Mouse (Mus musculus): ENCODE measurements at regions not wholly inside any gene's neighbourhood (a gene's known extent, or its start where the extent isn't known, plus 50 kb on each side); places are given as distances from the start of the nearest gene placed in this dataset.

- H3K9me3 ChIP-seq (ENCODE audit: control insufficient read depth, low read length), result no peaks in the 10 kb centered on the region
- H3K4me3 ChIP-seq (replicated peaks), result no peak overlapping the region
- no peak for TF ChIP-seq TAL1 (IDR thresholded peaks at IDR 0.05; ENCODE audit: low read length)
- no peak for TF ChIP-seq GATA1 (IDR thresholded peaks at IDR 0.05; ENCODE audit: low read length)
- H3K4me1 ChIP-seq (ENCODE audit: control insufficient read depth), result no peaks in the 10 kb centered on the region
- no peaks in the 10 kb centered on the region for H3K36me3 ChIP-seq (ENCODE audit: control insufficient read depth)
- H3K27me3 ChIP-seq (ENCODE audit: control insufficient read depth), result no peaks in the 10 kb centered on the region
Observed at GRCm38 (mm10) chr5:49909483-49909882, 149.3 kb downstream of the Adgra3 start.

- no peaks in the 10 kb centered on the region for H3K36me3 ChIP-seq (ENCODE audit: control insufficient read depth)
- no peaks in the 10 kb centered on the region for H3K4me1 ChIP-seq (ENCODE audit: control insufficient read depth)
- no peaks in the 10 kb centered on the region for H3K9me3 ChIP-seq (ENCODE audit: control insufficient read depth, low read length)
- TF ChIP-seq GATA1 (IDR thresholded peaks at IDR 0.05; ENCODE audit: low read length), result no peak
- no peak for TF ChIP-seq TAL1 (IDR thresholded peaks at IDR 0.05; ENCODE audit: low read length)
- H3K27me3 ChIP-seq (ENCODE audit: control insufficient read depth), result no peaks in the 10 kb centered on the region
- no peak overlapping the region for H3K4me3 ChIP-seq (replicated peaks)
Observed at GRCm38 (mm10) chr5:49896106-49896505, 162.7 kb downstream of the Adgra3 start.

- Histone ChIP-seq H3K36me3 (ENCODE audit: control insufficient read depth) (no peaks in the 10 kb centered on the region), H3K4me1 (ENCODE audit: control insufficient read depth) (peaks cover 14% of the 10 kb centered on the region), H3K4me3 (replicated peaks) (no peak overlapping the region), H3K9me3 (ENCODE audit: control insufficient read depth, low read length) (no peaks in the 10 kb centered on the region), H3K27me3 (ENCODE audit: control insufficient read depth) (no peaks in the 10 kb centered on the region)
- TF ChIP-seq GATA1 (IDR thresholded peaks at IDR 0.05; ENCODE audit: low read length) (no peak), TAL1 (IDR thresholded peaks at IDR 0.05; ENCODE audit: low read length) (no peak)
Observed at GRCm38 (mm10) chr5:49880383-49880782, 178.4 kb downstream of the Adgra3 start.

- Histone ChIP-seq H3K9me3 (ENCODE audit: control insufficient read depth, low read length) (no peaks in the 10 kb centered on the region), H3K27me3 (ENCODE audit: control insufficient read depth) (no peaks in the 10 kb centered on the region), H3K36me3 (ENCODE audit: control insufficient read depth) (no peaks in the 10 kb centered on the region), H3K4me1 (ENCODE audit: control insufficient read depth) (peaks cover 17% of the 10 kb centered on the region), H3K4me3 (replicated peaks) (no peak overlapping the region)
- TF ChIP-seq GATA1 (IDR thresholded peaks at IDR 0.05; ENCODE audit: low read length) (no peak), TAL1 (IDR thresholded peaks at IDR 0.05; ENCODE audit: low read length) (peak; percentile 41; the same call in 2 of the 3 replicates)
Observed at GRCm38 (mm10) chr5:49876240-49876639, 182.6 kb downstream of the Adgra3 start.

GRCm38 (mm10) chr5:49857202-49857601, 201.6 kb downstream of the Adgra3 start:
- Histone ChIP-seq H3K4me3 (replicated peaks) (no peak overlapping the region), H3K9me3 (ENCODE audit: control insufficient read depth, low read length) (no peaks in the 10 kb centered on the region)
- TF ChIP-seq GATA1 (IDR thresholded peaks at IDR 0.05; ENCODE audit: low read length) (no peak), TAL1 (IDR thresholded peaks at IDR 0.05; ENCODE audit: low read length) (no peak)

GRCm38 (mm10) chr5:49856036-49856435, 202.8 kb downstream of the Adgra3 start:
- H3K9me3 ChIP-seq (ENCODE audit: control insufficient read depth, low read length), result no peaks in the 10 kb centered on the region
- H3K36me3 ChIP-seq (ENCODE audit: control insufficient read depth), result no peaks in the 10 kb centered on the region
- H3K27me3 ChIP-seq (ENCODE audit: control insufficient read depth), result no peaks in the 10 kb centered on the region
- TF ChIP-seq TAL1 (IDR thresholded peaks at IDR 0.05; ENCODE audit: low read length) (no peak), GATA1 (IDR thresholded peaks at IDR 0.05; ENCODE audit: low read length) (no peak)
- H3K4me1 ChIP-seq (ENCODE audit: control insufficient read depth), result no peaks in the 10 kb centered on the region
- H3K4me3 ChIP-seq (replicated peaks), result no peak overlapping the region

More at GRCm38 (mm10) chr5:49857202-49857601, 201.6 kb downstream of the Adgra3 start:
- no peaks in the 10 kb centered on the region for H3K27me3 ChIP-seq (ENCODE audit: control insufficient read depth)
- no peaks in the 10 kb centered on the region for H3K36me3 ChIP-seq (ENCODE audit: control insufficient read depth)
- H3K4me1 ChIP-seq (ENCODE audit: control insufficient read depth), result no peaks in the 10 kb centered on the region

- no peaks in the 10 kb centered on the region for H3K9me3 ChIP-seq (ENCODE audit: control insufficient read depth, low read length)
- no peaks in the 10 kb centered on the region for H3K4me1 ChIP-seq (ENCODE audit: control insufficient read depth)
- no peak overlapping the region for H3K4me3 ChIP-seq (replicated peaks)
- no peaks in the 10 kb centered on the region for H3K27me3 ChIP-seq (ENCODE audit: control insufficient read depth)
- H3K36me3 ChIP-seq (ENCODE audit: control insufficient read depth), result no peaks in the 10 kb centered on the region
- TF ChIP-seq GATA1 (IDR thresholded peaks at IDR 0.05; ENCODE audit: low read length) (no peak), TAL1 (IDR thresholded peaks at IDR 0.05; ENCODE audit: low read length) (no peak)
Observed at GRCm38 (mm10) chr5:49848680-49849079, 210.1 kb downstream of the Adgra3 start.

- no peaks in the 10 kb centered on the region for H3K9me3 ChIP-seq (ENCODE audit: control insufficient read depth, low read length)
- no peaks in the 10 kb centered on the region for H3K4me1 ChIP-seq (ENCODE audit: control insufficient read depth)
- no peaks in the 10 kb centered on the region for H3K27me3 ChIP-seq (ENCODE audit: control insufficient read depth)
- H3K36me3 ChIP-seq (ENCODE audit: control insufficient read depth), result no peaks in the 10 kb centered on the region
- H3K4me3 ChIP-seq (replicated peaks), result no peak overlapping the region
- TF ChIP-seq TAL1 (IDR thresholded peaks at IDR 0.05; ENCODE audit: low read length) (no peak), GATA1 (IDR thresholded peaks at IDR 0.05; ENCODE audit: low read length) (no peak)
Observed at GRCm38 (mm10) chr5:49848174-49848573, 210.6 kb downstream of the Adgra3 start.

- Histone ChIP-seq H3K4me1 (ENCODE audit: control insufficient read depth) (no peaks in the 10 kb centered on the region), H3K9me3 (ENCODE audit: control insufficient read depth, low read length) (no peaks in the 10 kb centered on the region), H3K36me3 (ENCODE audit: control insufficient read depth) (no peaks in the 10 kb centered on the region), H3K4me3 (replicated peaks) (no peak overlapping the region), H3K27me3 (ENCODE audit: control insufficient read depth) (no peaks in the 10 kb centered on the region)
- TF ChIP-seq TAL1 (IDR thresholded peaks at IDR 0.05; ENCODE audit: low read length), result no peak
- no peak for TF ChIP-seq GATA1 (IDR thresholded peaks at IDR 0.05; ENCODE audit: low read length)
Observed at GRCm38 (mm10) chr5:49818832-49819231, 240.0 kb downstream of the Adgra3 start.

- Histone ChIP-seq H3K4me1 (ENCODE audit: control insufficient read depth) (no peaks in the 10 kb centered on the region), H3K36me3 (ENCODE audit: control insufficient read depth) (no peaks in the 10 kb centered on the region), H3K9me3 (ENCODE audit: control insufficient read depth, low read length) (no peaks in the 10 kb centered on the region), H3K27me3 (ENCODE audit: control insufficient read depth) (no peaks in the 10 kb centered on the region), H3K4me3 (replicated peaks) (no peak overlapping the region)
- TF ChIP-seq TAL1 (IDR thresholded peaks at IDR 0.05; ENCODE audit: low read length) (no peak), GATA1 (IDR thresholded peaks at IDR 0.05; ENCODE audit: low read length) (no peak)
Observed at GRCm38 (mm10) chr5:49816751-49817150, 242.1 kb downstream of the Adgra3 start.

Measured in erythroblast, embryonic 14.5 days (primary cell).